Mouse (Mus musculus) pancreas, adult 10 weeks (tissue): ENCODE measurements around the gene Afm. TPM values are rescaled to one million over a fixed set of nuclear protein-coding genes. Genes with fewer than 3 reads are reported as not detected.

Source experiments
- polyA plus RNA-seq: library from polyadenylated mRNA; stranded (reverse); fragments of 350-450 nt; fragmentation: Illumina TruSeq; extraction: RNeasy Lipid Tissue Mini Kit (QIAGEN cat#74804); gene quantifications from one replicate; pipeline ENCODE4 v1.2.3, GENCODE M21; 2015; ENCODE audit warnings: low read depth, low replicate concordance; ENCODE audit not compliant: insufficient read depth

Afm gene
- polyA plus RNA-seq, result 3.4 TPM

DNA sequence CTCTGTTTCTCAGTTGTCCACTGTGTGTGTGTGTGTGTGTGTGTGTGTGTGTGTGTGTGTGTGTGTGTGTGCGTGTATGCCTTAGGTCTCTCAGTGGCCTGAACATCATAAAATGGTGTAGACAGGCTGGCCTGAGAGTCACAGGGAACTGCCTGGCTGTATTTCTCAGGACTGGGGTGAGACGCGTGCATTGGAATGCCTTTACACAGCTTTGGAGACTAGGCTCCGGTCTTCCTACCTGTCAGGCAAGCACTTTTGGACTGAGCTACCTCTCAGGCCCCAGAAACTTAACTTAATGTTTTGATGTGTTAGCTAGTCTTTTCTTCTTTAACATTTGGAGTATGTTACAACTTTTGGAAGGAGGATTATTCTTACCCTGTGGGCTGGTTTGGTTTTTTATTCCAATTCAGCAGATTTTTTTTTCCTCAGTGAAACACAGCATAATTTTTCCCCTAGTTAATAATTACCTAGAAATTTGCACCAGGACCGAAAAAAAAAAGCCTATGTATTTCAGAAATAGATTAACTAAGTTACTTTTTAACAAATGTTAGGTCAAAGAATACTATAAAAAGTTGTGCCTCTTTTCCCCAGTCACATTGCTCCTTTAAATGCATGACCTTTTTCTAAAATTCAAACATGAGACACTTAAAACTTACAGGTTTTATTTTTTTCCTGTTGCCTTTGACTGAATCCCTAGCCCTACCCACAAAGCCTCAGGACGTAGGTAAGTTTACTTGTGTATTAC lies at the start of gene Afm:
Gene Afm (plus strand): TSS at position 577 of the 745 bp plus-strand sequence.

DNA sequence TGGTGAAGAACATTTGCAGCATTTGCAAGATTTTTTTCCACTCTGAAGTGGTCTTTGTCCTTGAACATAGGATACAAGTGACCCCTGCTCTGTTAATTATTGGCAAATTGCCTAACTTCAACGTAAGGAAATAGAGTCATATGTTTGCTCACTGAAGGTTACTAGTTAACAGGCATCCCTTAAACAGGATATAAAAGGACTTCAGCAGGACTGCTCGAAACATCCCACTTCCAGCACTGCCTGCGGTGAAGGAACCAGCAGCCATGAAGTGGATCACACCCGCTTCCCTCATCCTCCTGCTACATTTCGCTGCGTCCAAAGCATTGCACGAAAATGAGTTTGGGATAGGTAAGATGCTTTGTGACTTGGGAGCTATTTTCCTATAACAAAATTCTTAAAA lies 28.2 kb upstream of the Afm start, which contains the start of gene Afp:
Gene Afp (plus strand): TSS at position 220 of the 400 bp plus-strand sequence.

DNA sequence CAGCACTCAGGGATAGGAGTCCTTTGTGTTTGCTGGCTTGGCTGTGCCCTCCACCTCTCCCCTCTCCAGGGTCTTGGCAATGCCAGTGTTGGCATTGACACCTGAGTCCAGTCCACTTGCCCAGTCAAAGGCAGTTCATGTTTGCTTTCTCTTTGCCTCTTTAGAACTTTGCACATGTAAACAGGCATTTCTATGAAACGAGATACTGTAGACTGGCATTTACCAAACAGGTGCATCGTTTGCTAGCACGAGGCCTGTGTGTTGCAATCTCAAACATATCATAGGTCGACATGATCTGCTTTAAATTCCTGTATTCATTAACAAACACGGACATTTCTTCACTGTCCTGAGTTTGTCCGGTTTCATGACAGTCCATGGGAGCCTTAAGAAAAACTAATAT lies 42.0 kb downstream of the Afm start, which contains the start of gene 5830473C10Rik:
Gene 5830473C10Rik (plus strand): TSS at position 365 of the 400 bp plus-strand sequence.

Other genes starting within 250 kb of the Afm start
- 10.8 TPM for gene Ankrd17, start 152.4 kb upstream of the Afm start, polyA plus RNA-seq
- gene Gm9958, start 151.7 kb upstream of the Afm start, polyA plus RNA-seq, result 0.89 TPM
- gene Alb, start 58.0 kb upstream of the Afm start, polyA plus RNA-seq, result 1.1 TPM
- not detected for gene Afp, start 28.2 kb upstream of the Afm start, polyA plus RNA-seq
- not detected for gene 5830473C10Rik, start 42.2 kb downstream of the Afm start, polyA plus RNA-seq
- gene Rassf6, start 121.7 kb downstream of the Afm start, polyA plus RNA-seq, result 2.0 TPM
- gene Cxcl5, start 240.4 kb downstream of the Afm start, polyA plus RNA-seq, result not detected
- 3.0 TPM for gene Ppbp, start 249.6 kb downstream of the Afm start, polyA plus RNA-seq